Mouse (Mus musculus): ENCODE results near the gene Elk4. TPM values are rescaled to one million over a fixed set of nuclear protein-coding genes. Genes with fewer than 3 reads are reported as not detected.

Elk4 gene
- polyA plus RNA-seq, 1 experiment from 2014 or later: 17.1 TPM

GRCm38 (mm10) chr1:131968556-131968955 lies 38.9 kb upstream of the Elk4 start:
- no peak overlapping the region for H3K4me3 ChIP-seq (replicated peaks; ENCODE audit: low read depth, low read length)
- peaks cover 7% of the 10 kb centered on the region; the same call in 1 of the 2 replicates for H3K27me3 ChIP-seq (ENCODE audit: control insufficient read depth, insufficient read depth, low read length)
- 23% methylated on average over 3 of the region's 3 CpGs for WGBS
- H3K27ac ChIP-seq (replicated peaks; ENCODE audit: low read depth, low read length): no peak overlapping the region
- no peak overlapping the region for H3K4me2 ChIP-seq (ENCODE audit: low read length)
- DNase-seq (no peak), ATAC-seq (ENCODE audit: low FRiP score, low TSS enrichment) (no peak)
- peaks cover 48% of the 10 kb centered on the region for H3K4me1 ChIP-seq (ENCODE audit: control insufficient read depth, insufficient read depth, low read length)
- no peak overlapping the region; the same call in 1 of the 2 replicates for H3K9ac ChIP-seq (replicated peaks; ENCODE audit: low read length)
- H3K9me3 ChIP-seq (ENCODE audit: control insufficient read depth, low read length): no peaks in the 10 kb centered on the region
- no peaks in the 10 kb centered on the region for H3K36me3 ChIP-seq (ENCODE audit: control insufficient read depth, insufficient read depth, low read length)

GRCm38 (mm10) chr1:131968983-131969382 lies 38.4 kb upstream of the Elk4 start:
- H3K9ac ChIP-seq (replicated peaks; ENCODE audit: low read length): no peak overlapping the region
- no peaks in the 10 kb centered on the region for H3K9me3 ChIP-seq (ENCODE audit: control insufficient read depth, low read length)
- peaks cover 7% of the 10 kb centered on the region; the same call in 1 of the 2 replicates for H3K27me3 ChIP-seq (ENCODE audit: control insufficient read depth, insufficient read depth, low read length)
- H3K4me1 ChIP-seq (ENCODE audit: control insufficient read depth, insufficient read depth, low read length): peaks cover 46% of the 10 kb centered on the region
- ATAC-seq (ENCODE audit: low FRiP score, low TSS enrichment) (no peak), DNase-seq (no peak)
- 67% methylated on average over 6 of the region's 6 CpGs for WGBS
- no peak overlapping the region for H3K4me2 ChIP-seq (ENCODE audit: low read length)
- no peaks in the 10 kb centered on the region for H3K36me3 ChIP-seq (ENCODE audit: control insufficient read depth, insufficient read depth, low read length)
- no peak overlapping the region for H3K4me3 ChIP-seq (replicated peaks; ENCODE audit: low read depth, low read length)
- no peak overlapping the region for H3K27ac ChIP-seq (replicated peaks; ENCODE audit: low read depth, low read length)

GRCm38 (mm10) chr1:131969825-131970224 lies 37.6 kb upstream of the Elk4 start:
- Histone ChIP-seq H3K27me3 (ENCODE audit: control insufficient read depth, insufficient read depth, low read length) (no peaks in the 10 kb centered on the region), H3K9ac (replicated peaks; ENCODE audit: low read length) (no peak overlapping the region), H3K36me3 (ENCODE audit: control insufficient read depth, insufficient read depth, low read length) (no peaks in the 10 kb centered on the region), H3K4me1 (ENCODE audit: control insufficient read depth, insufficient read depth, low read length) (peaks cover 46% of the 10 kb centered on the region), H3K4me3 (replicated peaks; ENCODE audit: low read depth, low read length) (no peak overlapping the region), H3K9me3 (ENCODE audit: control insufficient read depth, low read length) (no peaks in the 10 kb centered on the region), H3K27ac (replicated peaks; ENCODE audit: low read depth, low read length) (0 out of 2 replicates have a peak overlapping the region, but pooled peaks have one; percentile 14), H3K4me2 (ENCODE audit: low read length) (no peak overlapping the region)
- 55% methylated on average over 4 of the region's 4 CpGs for WGBS
- no peak for ATAC-seq (ENCODE audit: low FRiP score, low TSS enrichment)
- DNase-seq: no peak

- ATAC-seq (ENCODE audit: low FRiP score, low TSS enrichment): no peak
- WGBS: 28% methylated on average over 5 of the region's 5 CpGs
- Histone ChIP-seq H3K4me3 (replicated peaks; ENCODE audit: low read depth, low read length) (no peak overlapping the region), H3K9ac (replicated peaks; ENCODE audit: low read length) (no peak overlapping the region), H3K36me3 (ENCODE audit: control insufficient read depth, insufficient read depth, low read length) (no peaks in the 10 kb centered on the region), H3K9me3 (ENCODE audit: control insufficient read depth, low read length) (no peaks in the 10 kb centered on the region), H3K27me3 (ENCODE audit: control insufficient read depth, insufficient read depth, low read length) (no peaks in the 10 kb centered on the region), H3K4me2 (ENCODE audit: low read length) (no peak overlapping the region), H3K4me1 (ENCODE audit: control insufficient read depth, insufficient read depth, low read length) (peaks cover 46% of the 10 kb centered on the region), H3K27ac (replicated peaks; ENCODE audit: low read depth, low read length) (peak overlapping the region; percentile 83)
- no peak for DNase-seq
These were observed 37.1 kb upstream of the Elk4 start for GRCm38 (mm10) chr1:131970322-131970660.

- DNase-seq: peak; percentile 77
- Histone ChIP-seq H3K4me3 (replicated peaks; ENCODE audit: low read depth, low read length) (no peak overlapping the region), H3K4me1 (ENCODE audit: control insufficient read depth, insufficient read depth, low read length) (peaks cover 42% of the 10 kb centered on the region), H3K27me3 (ENCODE audit: control insufficient read depth, insufficient read depth, low read length) (no peaks in the 10 kb centered on the region), H3K36me3 (ENCODE audit: control insufficient read depth, insufficient read depth, low read length) (no peaks in the 10 kb centered on the region), H3K9me3 (ENCODE audit: control insufficient read depth, low read length) (no peaks in the 10 kb centered on the region), H3K27ac (replicated peaks; ENCODE audit: low read depth, low read length) (peak overlapping the region; percentile 83), H3K9ac (replicated peaks; ENCODE audit: low read length) (0 out of 2 replicates have a peak overlapping the region, but pooled peaks have one; percentile 1), H3K4me2 (ENCODE audit: low read length) (peak overlapping the region; percentile 35)
- ATAC-seq (ENCODE audit: low FRiP score, low TSS enrichment): peak; percentile 84
- WGBS: 4% methylated on average over 16 of the region's 16 CpGs
These were observed 36.5 kb upstream of the Elk4 start for GRCm38 (mm10) chr1:131970661-131971520.

GRCm38 (mm10) chr1:131971771-131972497 lies 35.5 kb upstream of the Elk4 start:
- H3K4me3 ChIP-seq (replicated peaks; ENCODE audit: low read depth, low read length): no peak overlapping the region
- 6% methylated on average over 15 of the region's 15 CpGs for WGBS
- H3K9me3 ChIP-seq (ENCODE audit: control insufficient read depth, low read length): no peaks in the 10 kb centered on the region
- peaks cover 37% of the 10 kb centered on the region for H3K4me1 ChIP-seq (ENCODE audit: control insufficient read depth, insufficient read depth, low read length)
- H3K27me3 ChIP-seq (ENCODE audit: control insufficient read depth, insufficient read depth, low read length): no peaks in the 10 kb centered on the region
- H3K9ac ChIP-seq (replicated peaks; ENCODE audit: low read length): 0 out of 2 replicates have a peak overlapping the region, but pooled peaks have one; percentile 4
- H3K4me2 ChIP-seq (ENCODE audit: low read length): peak overlapping the region; percentile 35
- DNase-seq (peak; percentile 63), ATAC-seq (ENCODE audit: low FRiP score, low TSS enrichment) (peak; percentile 59; the same call in 1 of the 2 replicates)
- no peaks in the 10 kb centered on the region for H3K36me3 ChIP-seq (ENCODE audit: control insufficient read depth, insufficient read depth, low read length)
- peak overlapping the region; percentile 83 for H3K27ac ChIP-seq (replicated peaks; ENCODE audit: low read depth, low read length)

GRCm38 (mm10) chr1:131972498-131973334 lies 34.7 kb upstream of the Elk4 start:
- DNase-seq (no peak), ATAC-seq (ENCODE audit: low FRiP score, low TSS enrichment) (no peak)
- Histone ChIP-seq H3K9me3 (ENCODE audit: control insufficient read depth, low read length) (no peaks in the 10 kb centered on the region), H3K4me1 (ENCODE audit: control insufficient read depth, insufficient read depth, low read length) (peaks cover 37% of the 10 kb centered on the region), H3K27me3 (ENCODE audit: control insufficient read depth, insufficient read depth, low read length) (no peaks in the 10 kb centered on the region), H3K4me3 (replicated peaks; ENCODE audit: low read depth, low read length) (no peak overlapping the region), H3K9ac (replicated peaks; ENCODE audit: low read length) (no peak overlapping the region), H3K4me2 (ENCODE audit: low read length) (peak overlapping the region; percentile 35), H3K27ac (replicated peaks; ENCODE audit: low read depth, low read length) (peak overlapping the region; percentile 83; the same call in 1 of the 2 replicates), H3K36me3 (ENCODE audit: control insufficient read depth, insufficient read depth, low read length) (no peaks in the 10 kb centered on the region)
- WGBS: 8% methylated on average over 13 of the region's 13 CpGs

- 76% methylated on average over 6 of the region's 6 CpGs for WGBS
- Histone ChIP-seq H3K27me3 (ENCODE audit: control insufficient read depth, insufficient read depth, low read length) (no peaks in the 10 kb centered on the region), H3K4me2 (ENCODE audit: low read length) (no peak overlapping the region), H3K4me1 (ENCODE audit: control insufficient read depth, insufficient read depth, low read length) (peaks cover 36% of the 10 kb centered on the region), H3K36me3 (ENCODE audit: control insufficient read depth, insufficient read depth, low read length) (no peaks in the 10 kb centered on the region), H3K27ac (replicated peaks; ENCODE audit: low read depth, low read length) (no peak overlapping the region), H3K9me3 (ENCODE audit: control insufficient read depth, low read length) (no peaks in the 10 kb centered on the region), H3K4me3 (replicated peaks; ENCODE audit: low read depth, low read length) (no peak overlapping the region), H3K9ac (replicated peaks; ENCODE audit: low read length) (no peak overlapping the region)
- DNase-seq (no peak), ATAC-seq (ENCODE audit: low FRiP score, low TSS enrichment) (no peak)
These were observed 33.4 kb upstream of the Elk4 start for GRCm38 (mm10) chr1:131973991-131974390.

Measured in midbrain, embryonic 14.5 days (tissue).